Mouse (Mus musculus) heart, adult 2 months (tissue): ENCODE measurements around the gene Dph7. TPM values are rescaled to one million over a fixed set of nuclear protein-coding genes. Genes with fewer than 3 reads are reported as not detected.
A peak's percentile ranks its signal among the peaks of the same experiment; 100 is the strongest.

Experiments used
- DNase-seq, 2 experiments: peaks; one replicate each; pipeline ENCODE4 v3.0.0; 2021
- H3K27ac ChIP-seq: fragments of 200-600 bp; 2 replicates; pipeline ENCODE4 v1.8.1; 2022
- H3K27me3 ChIP-seq: fragments of 200-500 bp; 2 replicates; pipeline ENCODE4 v1.6.1; 2012; ENCODE audit warnings: mild to moderate bottlenecking, low read length, inconsistent platforms, mixed read lengths; ENCODE audit not compliant: control insufficient read depth, insufficient read depth
- H3K36me3 ChIP-seq: fragments of 200-500 bp; 2 replicates; pipeline ENCODE4 v1.6.1; 2012; ENCODE audit warnings: low read length, inconsistent platforms; ENCODE audit not compliant: control insufficient read depth, insufficient read depth
- H3K4me1 ChIP-seq: fragments of 200-500 bp; 2 replicates; pipeline ENCODE4 v1.6.1; 2011; ENCODE audit warnings: low read length; ENCODE audit not compliant: control insufficient read depth, insufficient read depth
- H3K4me3 ChIP-seq: fragments of 200-600 bp; 2 replicates; pipeline ENCODE4 v1.8.1; 2022
- H3K79me2 ChIP-seq: fragments of 200-500 bp; replicated peaks from 2 replicates; pipeline ENCODE4 v1.6.1; 2012; ENCODE audit warnings: mild to moderate bottlenecking, inconsistent platforms, low read length, moderate library complexity, mixed read lengths; ENCODE audit not compliant: control insufficient read depth, insufficient read depth
- H3K9ac ChIP-seq: fragments of 200-500 bp; 2 replicates; pipeline ENCODE4 v1.6.1; 2012; ENCODE audit warnings: low read depth, mild to moderate bottlenecking, control low read depth, inconsistent platforms, low read length, mixed read lengths
- CTCF ChIP-seq: fragments of 200-600 bp; IDR thresholded peaks from 2 replicates; pipeline ENCODE4 v1.8.1; 2022; ENCODE audit warnings: antibody characterized with exemption, mild to moderate bottlenecking, moderate library complexity
- EP300 ChIP-seq: fragments of 200-500 bp; IDR thresholded peaks from 2 replicates; pipeline ENCODE4 v1.6.1; 2011; ENCODE audit warnings: low read depth, low read length, control low read depth; ENCODE audit not compliant: insufficient read depth
- POLR2A ChIP-seq: fragments of 200-500 bp; IDR thresholded peaks from 2 replicates; pipeline ENCODE4 v1.6.1; 2011; ENCODE audit warnings: mild to moderate bottlenecking, low read depth, low read length, control low read depth; ENCODE audit not compliant: insufficient read depth
- WGBS: fragments of 180-500 bp; shearing (Covaris S2); methylation state at CpG from one replicate; pipeline ENCODE4 v1.1.7; 2018; 5-methylcytosine and 5-hydroxymethylcytosine counted together
- intact Hi-C: fragments of 180-260 bp; cut with DNase I; formaldehyde crosslinking; loops from one replicate; pipeline ENCODE4 v1.15.1; 2025
- polyA plus RNA-seq: library from polyadenylated mRNA; depleted of rRNA; stranded (reverse); fragments of >200 nt; gene quantifications from 2 replicates; pipeline ENCODE4 v1.2.3, GENCODE M21; 2012
- total RNA-seq, 2 experiments: library from RNA; stranded (reverse); gene quantifications; 2 replicates each; pipeline ENCODE4 v1.2.3; 2021

The Dph7 gene
- total and polyA plus RNA-seq, 3 experiments, result 4.0 to 6.9 (median 4.4) TPM

DNA sequence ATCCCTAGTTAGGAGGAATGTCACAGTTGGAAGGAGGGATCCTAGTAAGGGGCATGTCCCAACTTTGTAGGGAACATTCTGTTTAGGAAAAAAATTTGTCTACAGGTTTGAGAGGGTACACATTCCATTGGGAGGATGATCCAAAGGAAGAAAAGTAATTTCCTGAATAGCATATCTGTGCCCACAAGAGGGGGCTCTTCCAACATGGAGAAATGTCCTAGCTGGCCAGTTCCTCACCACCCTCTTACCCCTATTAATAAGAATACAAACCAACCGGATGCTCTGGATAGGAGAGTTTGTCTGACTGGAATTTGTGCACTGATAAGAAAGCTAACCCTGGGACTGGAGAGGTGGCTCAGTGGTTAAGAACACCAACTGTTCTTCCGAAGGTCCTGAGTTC is 38.6 kb upstream of the Dph7 start:
- intact Hi-C loops, result no loop called here
- H3K27ac ChIP-seq, result no peak overlapping the region
- no peaks in the 10 kb centered on the region for H3K27me3 ChIP-seq
- H3K36me3 ChIP-seq, result no peaks in the 10 kb centered on the region
- no peak for TF ChIP-seq EP300
- TF ChIP-seq CTCF, result peak; percentile 65
- TF ChIP-seq POLR2A, result no peak
- no peak for DNase-seq
- peaks cover 8% of the 10 kb centered on the region for H3K4me1 ChIP-seq
- H3K9ac ChIP-seq, result no peak overlapping the region
- WGBS, result 31% methylated on average over 2 of the region's 2 CpGs
- H3K4me3 ChIP-seq, result no peak overlapping the region
- H3K79me2 ChIP-seq, result no peaks in the 10 kb centered on the region

DNA sequence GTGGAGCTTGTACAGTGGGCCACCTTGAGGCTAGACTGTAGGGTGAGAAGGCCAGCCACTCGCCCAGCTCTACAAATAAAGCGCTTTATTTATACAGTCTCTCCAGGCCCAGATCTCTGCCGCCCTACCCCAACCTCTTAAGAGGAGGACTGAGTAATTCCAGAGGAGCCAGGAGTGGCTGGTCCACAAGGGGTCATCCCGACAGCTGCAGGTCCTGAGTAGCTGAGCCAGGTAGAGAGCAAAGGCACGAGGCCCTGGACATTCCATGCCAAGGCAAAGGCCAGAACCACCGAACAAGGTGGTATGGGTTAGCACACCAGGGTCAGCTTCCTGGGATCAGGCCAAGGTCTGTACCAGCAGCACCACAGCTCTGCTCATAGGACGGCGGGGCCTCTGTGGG is 36.9 kb upstream of the Dph7 start:
- no peaks in the 10 kb centered on the region for H3K36me3 ChIP-seq
- no peaks in the 10 kb centered on the region for H3K27me3 ChIP-seq
- DNase-seq, result no peak
- 91% methylated on average over 8 of the region's 8 CpGs for WGBS
- H3K27ac ChIP-seq, result no peak overlapping the region
- H3K9ac ChIP-seq, result no peak overlapping the region
- no peaks in the 10 kb centered on the region for H3K79me2 ChIP-seq
- intact Hi-C loops, result no loop called here
- H3K4me3 ChIP-seq, result no peak overlapping the region
- H3K4me1 ChIP-seq, result peaks cover 8% of the 10 kb centered on the region
- TF ChIP-seq POLR2A (no peak), EP300 (no peak), CTCF (no peak)

DNA sequence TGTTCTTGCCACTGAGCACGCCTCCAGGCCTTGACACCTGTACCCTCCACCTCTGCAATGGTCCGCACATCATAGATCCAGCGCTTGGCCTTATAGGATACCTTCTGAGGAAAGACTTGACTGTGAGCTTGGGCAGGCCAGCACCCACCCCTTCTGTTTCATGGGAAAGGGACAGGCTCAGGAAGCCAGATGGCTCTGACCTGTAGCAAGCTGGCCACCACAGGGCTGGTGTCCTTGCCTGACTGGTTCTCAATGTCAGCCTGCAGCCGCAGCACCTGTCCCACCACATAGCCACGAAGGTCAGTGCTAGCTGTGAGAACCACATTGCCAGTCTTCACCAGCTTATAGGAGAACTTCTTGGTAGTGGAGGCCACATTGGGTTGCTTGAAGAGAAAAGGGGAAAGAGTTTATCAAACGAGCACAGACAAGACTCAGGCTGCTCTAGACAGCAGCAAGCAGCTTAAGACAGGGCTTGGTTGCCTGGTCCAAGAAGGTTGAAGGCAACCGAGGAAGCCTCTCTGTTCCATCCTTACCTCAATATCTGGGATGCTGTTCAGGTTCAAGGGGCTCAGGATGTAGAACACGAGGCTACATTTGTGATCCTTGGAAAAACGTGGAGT is 35.7 kb upstream of the Dph7 start:
- WGBS, result 79% methylated on average over 9 of the region's 9 CpGs

DNA sequence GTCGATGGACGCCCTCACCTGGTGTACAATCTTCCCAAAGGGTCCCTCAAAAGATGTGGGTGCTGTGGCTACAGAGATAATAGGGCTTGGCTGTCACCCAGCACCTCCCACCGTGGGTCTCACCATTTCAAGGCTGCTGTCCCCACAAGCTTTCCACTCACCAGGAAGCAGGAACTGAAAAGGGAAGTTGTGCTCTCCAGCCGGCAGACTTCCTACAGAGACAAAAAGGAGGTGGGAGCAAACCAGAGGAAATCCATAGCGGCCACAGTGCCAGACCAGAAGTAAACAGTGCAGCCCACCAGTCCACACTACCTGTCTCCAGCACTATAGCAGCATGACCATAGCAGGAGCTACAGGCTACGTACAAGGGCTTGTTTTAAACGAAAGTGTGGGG is 35.2 kb upstream of the Dph7 start:
- Histone ChIP-seq H3K27me3 (no peaks in the 10 kb centered on the region), H3K4me3 (no peak overlapping the region), H3K36me3 (no peaks in the 10 kb centered on the region), H3K79me2 (no peaks in the 10 kb centered on the region), H3K9ac (no peak overlapping the region), H3K27ac (no peak overlapping the region; the same call in 1 of the 2 replicates), H3K4me1 (peaks cover 8% of the 10 kb centered on the region)
- peak in 1 of 2 experiments; percentile 23 for DNase-seq
- no peak for TF ChIP-seq EP300
- TF ChIP-seq CTCF, result no peak
- TF ChIP-seq POLR2A, result no peak
- WGBS, result 51% methylated on average over 7 of the region's 7 CpGs
- intact Hi-C loops, result no loop called here

More for the DNA sequence above, 35.7 kb upstream of the Dph7 start:
- no peak overlapping the region for H3K9ac ChIP-seq
- H3K27ac ChIP-seq, result no peak overlapping the region; the same call in 1 of the 2 replicates
- H3K79me2 ChIP-seq, result no peaks in the 10 kb centered on the region
- no peak overlapping the region for H3K4me3 ChIP-seq
- H3K27me3 ChIP-seq, result no peaks in the 10 kb centered on the region
- TF ChIP-seq POLR2A (no peak), CTCF (no peak), EP300 (no peak)
- intact Hi-C loops, result no loop called here
- peaks cover 8% of the 10 kb centered on the region for H3K4me1 ChIP-seq
- DNase-seq, result no peak
- no peaks in the 10 kb centered on the region for H3K36me3 ChIP-seq

DNA sequence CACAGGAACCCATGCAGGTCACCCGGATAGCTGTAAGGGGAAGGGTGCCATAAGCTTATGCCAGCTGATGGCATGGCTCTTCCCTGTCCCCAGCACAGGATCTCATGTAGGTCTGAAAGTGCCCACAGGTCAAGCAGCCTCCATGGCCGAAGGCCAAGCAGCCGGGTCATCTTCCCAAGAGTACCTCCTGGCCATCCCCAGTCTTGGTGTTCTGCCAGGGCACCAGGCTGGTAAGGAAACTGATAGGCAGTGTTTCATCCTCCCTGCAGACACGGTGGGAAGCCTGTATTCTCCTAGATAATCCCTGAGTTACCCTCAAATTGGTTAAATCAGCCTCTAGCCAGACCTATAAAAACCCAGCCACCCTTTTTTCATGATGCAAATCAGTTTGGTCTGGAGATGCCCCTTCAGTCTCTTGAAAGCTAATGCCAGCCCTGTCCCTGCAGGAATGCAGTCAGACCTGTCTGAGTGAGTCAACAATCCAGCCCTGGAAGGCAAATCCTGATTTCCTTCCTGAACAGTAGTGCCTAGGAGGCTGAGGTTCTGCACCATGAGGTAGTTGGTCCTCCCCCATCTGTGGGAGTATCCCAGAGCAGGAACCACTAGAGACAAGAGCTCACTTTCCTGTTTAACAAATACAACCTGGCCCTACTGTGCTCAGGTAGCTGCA is 34.3 kb upstream of the Dph7 start:
- Histone ChIP-seq H3K36me3 (no peaks in the 10 kb centered on the region), H3K79me2 (no peaks in the 10 kb centered on the region), H3K27ac (0 out of 2 replicates have a peak overlapping the region, but pooled peaks have one; percentile 5), H3K9ac (no peak overlapping the region), H3K4me1 (peaks cover 8% of the 10 kb centered on the region), H3K4me3 (no peak overlapping the region), H3K27me3 (no peaks in the 10 kb centered on the region)
- TF ChIP-seq EP300 (no peak), CTCF (no peak), POLR2A (no peak)
- intact Hi-C loops, result no loop called here
- DNase-seq, result no peak
- WGBS, result 44% methylated on average over 4 of the region's 4 CpGs

DNA sequence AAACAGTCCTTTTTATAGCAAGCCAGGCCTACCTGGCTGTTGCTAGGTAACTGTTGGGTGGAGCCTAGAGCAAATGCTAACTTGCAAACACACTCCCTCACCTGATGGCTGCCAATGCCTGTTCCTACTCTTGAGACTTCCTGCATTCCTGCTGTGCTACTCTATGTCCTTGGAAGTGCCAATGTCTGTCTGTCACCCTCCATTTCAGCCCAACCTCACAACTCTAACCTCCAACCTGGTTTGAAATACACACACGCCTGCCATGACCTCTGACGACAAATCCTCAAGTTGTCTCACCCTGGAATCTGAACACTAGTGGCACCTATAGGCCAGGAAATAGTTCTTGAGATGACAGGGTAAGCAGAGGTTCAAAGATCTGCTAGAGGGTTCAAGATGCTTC is 33.1 kb upstream of the Dph7 start:
- no peak for TF ChIP-seq EP300
- TF ChIP-seq POLR2A, result no peak
- no peak for TF ChIP-seq CTCF
- no peak overlapping the region for H3K27ac ChIP-seq
- no peak overlapping the region for H3K4me3 ChIP-seq
- no peaks in the 10 kb centered on the region for H3K79me2 ChIP-seq
- DNase-seq, result no peak
- H3K27me3 ChIP-seq, result no peaks in the 10 kb centered on the region
- H3K9ac ChIP-seq, result no peak overlapping the region
- no peaks in the 10 kb centered on the region for H3K36me3 ChIP-seq
- H3K4me1 ChIP-seq, result peaks cover 10% of the 10 kb centered on the region
- intact Hi-C loops, result no loop called here
- 72% methylated on average over 2 of the region's 2 CpGs for whole genome bisulfite sequencing
